Mouse (Mus musculus) layer of hippocampus, postnatal 25 days (tissue): ENCODE data around the gene Trappc11. TPM values are rescaled to one million over a fixed set of nuclear protein-coding genes. Genes with fewer than 3 reads are reported as not detected.

Experiments
- DNase-seq, 2 experiments: peaks; one replicate each; pipeline ENCODE4 v3.0.0; 2022; ENCODE audit warnings: mixed read lengths in 2 of 2, low spot score in 1 of 2; ENCODE audit errors: extremely low spot score in 1 of 2
- total RNA-seq, 2 experiments: library from RNA; stranded (reverse); gene quantifications; 2 replicates each; pipeline ENCODE4 v1.2.3; 2021

The Trappc11 gene
- total RNA-seq = 10 to 100 TPM; 52.9 to 53.6 TPM

GRCm38 (mm10) chr8:47533344-47534125 is at the start of gene Trappc11, which contains the start of gene Rwdd4a:
TSS of gene Trappc11 (minus strand) at chr8:47533470.
TSS of gene Rwdd4a (plus strand) at chr8:47533664.
- peak; percentile 81 to 86 for DNase-seq

- no peak for DNase-seq
Measured at GRCm38 (mm10) chr8:47581454-47581853, 48.2 kb upstream of the Trappc11 start.

DNA sequence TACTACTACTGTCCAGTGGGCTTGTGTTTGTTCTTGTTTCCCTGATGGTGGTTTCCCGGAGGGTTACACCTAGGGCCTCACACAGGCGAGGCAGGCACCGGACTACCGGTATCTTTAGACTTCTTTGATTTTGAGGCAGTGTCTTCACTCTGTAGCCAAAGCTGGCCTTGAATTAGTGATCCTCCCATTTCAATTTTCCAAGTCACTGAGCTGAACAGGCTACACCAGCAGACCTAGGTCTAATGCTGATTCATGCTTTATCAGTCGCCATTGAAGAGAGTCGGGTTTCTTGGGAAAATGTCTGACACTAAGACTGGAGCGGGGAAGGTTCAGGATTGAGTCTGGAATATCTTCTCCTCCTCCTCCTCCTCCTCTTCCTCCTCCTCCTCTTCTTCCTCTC is 40.2 kb upstream of the Trappc11 start:
- no peak for DNase-seq

GRCm38 (mm10) chr8:47570161-47570560 is 36.9 kb upstream of the Trappc11 start:
- no peak for DNase-seq

DNA sequence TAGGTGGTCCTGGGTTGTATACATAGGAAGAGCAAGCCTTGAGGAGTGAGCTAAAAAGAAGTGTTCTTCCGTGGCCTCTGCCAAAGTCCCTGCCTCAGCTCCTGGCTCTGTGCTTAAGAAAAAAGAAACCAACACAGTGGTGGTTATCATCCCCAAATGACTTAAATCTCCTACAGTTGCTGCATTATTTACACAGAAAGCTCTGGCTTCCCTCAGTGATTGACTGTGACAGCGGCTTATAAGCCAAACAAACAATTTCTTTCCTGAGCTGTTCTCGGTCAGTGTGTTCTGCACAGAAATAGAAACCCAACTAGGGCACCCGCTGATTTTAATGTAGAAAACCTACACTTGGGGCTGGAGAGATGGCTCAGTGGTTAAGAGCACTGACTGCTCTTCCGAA is 34.8 kb upstream of the Trappc11 start:
- DNase-seq = no peak

- DNase-seq = no peak
Measured at GRCm38 (mm10) chr8:47566551-47566950, 33.3 kb upstream of the Trappc11 start.

GRCm38 (mm10) chr8:47560801-47561200 is 27.5 kb upstream of the Trappc11 start:
- no peak for DNase-seq

- DNase-seq = no peak
Measured at GRCm38 (mm10) chr8:47558274-47558673, 25.0 kb upstream of the Trappc11 start.

DNA sequence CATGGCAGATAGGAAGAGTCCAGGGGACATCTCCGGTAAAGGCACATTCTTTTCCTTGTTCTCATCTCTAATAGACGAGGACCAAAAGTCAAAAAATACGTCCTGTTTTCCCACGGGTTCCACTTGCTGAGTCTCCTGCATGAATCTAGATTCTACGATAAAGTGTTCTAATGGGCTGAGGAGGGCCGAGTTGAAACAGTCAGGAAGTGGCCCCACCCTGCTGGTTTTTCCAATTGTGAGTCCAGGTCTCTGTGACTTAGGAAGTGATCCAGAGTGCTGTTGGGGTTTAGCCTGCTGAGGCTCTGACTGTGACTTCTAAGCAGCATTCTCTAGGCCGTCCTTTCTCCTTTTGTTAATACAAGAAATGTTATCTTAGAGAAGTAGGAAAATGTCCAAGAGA is 23.2 kb upstream of the Trappc11 start:
- DNase-seq = no peak

- DNase-seq = no peak
Measured at GRCm38 (mm10) chr8:47553613-47554012, 20.3 kb upstream of the Trappc11 start.

- DNase-seq = no peak
Measured at GRCm38 (mm10) chr8:47547102-47547501, 13.8 kb upstream of the Trappc11 start.

DNA sequence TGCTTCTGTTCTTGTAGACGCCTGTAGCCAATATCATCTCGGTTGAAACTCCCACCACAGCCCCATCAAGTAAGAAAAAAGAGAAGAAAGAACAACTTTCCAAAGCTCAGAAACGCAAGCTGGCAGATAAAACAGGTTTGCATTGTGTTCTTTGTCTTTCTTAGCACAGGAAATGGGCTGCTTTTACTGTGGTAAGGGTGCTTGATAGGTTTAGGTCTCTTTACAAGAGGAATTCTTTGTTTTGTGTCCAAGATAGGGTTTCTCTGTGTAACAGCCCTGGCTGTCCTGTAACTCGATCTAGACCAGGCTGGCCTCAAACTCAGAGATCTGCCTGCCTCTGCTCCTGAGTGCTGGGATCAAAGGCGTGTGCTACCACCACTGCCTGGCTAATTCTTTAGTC is 10.8 kb upstream of the Trappc11 start:
- DNase-seq = no peak

GRCm38 (mm10) chr8:47542746-47543145 is 9.5 kb upstream of the Trappc11 start:
- DNase-seq = no peak

GRCm38 (mm10) chr8:47538323-47538722 is 5.1 kb upstream of the Trappc11 start:
- no peak for DNase-seq

- no peak for DNase-seq
Measured at GRCm38 (mm10) chr8:47528094-47528493, 5.2 kb downstream of the Trappc11 start.

GRCm38 (mm10) chr8:47513601-47514000 is 19.7 kb downstream of the Trappc11 start:
- DNase-seq = no peak

GRCm38 (mm10) chr8:47510930-47511329 is 22.3 kb downstream of the Trappc11 start:
- no peak for DNase-seq

- DNase-seq = no peak
Measured at GRCm38 (mm10) chr8:47505431-47505830, 27.8 kb downstream of the Trappc11 start.

- DNase-seq = no peak
Measured at GRCm38 (mm10) chr8:47502546-47502945, 30.7 kb downstream of the Trappc11 start.

DNA sequence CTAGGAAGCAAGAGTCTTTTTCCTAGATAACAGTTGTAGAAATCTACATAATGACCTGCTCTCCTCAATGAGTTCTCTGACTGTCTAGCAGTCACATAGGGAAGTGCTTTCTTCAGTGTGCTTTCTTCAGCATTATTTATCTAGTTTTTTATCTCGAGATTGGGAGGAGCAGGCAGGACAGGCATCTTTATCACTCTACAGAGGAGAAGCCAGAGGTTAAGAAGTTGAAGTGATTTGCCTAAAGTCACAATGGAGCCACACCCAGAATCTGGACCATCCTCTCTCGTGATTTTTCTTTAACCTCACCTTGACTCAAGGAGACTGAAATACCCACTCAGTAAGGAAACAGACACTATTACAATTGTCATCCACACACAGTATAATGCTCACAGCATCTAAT is 31.3 kb downstream of the Trappc11 start:
- DNase-seq = no peak

- DNase-seq = no peak
Measured at GRCm38 (mm10) chr8:47495428-47495827, 37.8 kb downstream of the Trappc11 start.

DNA sequence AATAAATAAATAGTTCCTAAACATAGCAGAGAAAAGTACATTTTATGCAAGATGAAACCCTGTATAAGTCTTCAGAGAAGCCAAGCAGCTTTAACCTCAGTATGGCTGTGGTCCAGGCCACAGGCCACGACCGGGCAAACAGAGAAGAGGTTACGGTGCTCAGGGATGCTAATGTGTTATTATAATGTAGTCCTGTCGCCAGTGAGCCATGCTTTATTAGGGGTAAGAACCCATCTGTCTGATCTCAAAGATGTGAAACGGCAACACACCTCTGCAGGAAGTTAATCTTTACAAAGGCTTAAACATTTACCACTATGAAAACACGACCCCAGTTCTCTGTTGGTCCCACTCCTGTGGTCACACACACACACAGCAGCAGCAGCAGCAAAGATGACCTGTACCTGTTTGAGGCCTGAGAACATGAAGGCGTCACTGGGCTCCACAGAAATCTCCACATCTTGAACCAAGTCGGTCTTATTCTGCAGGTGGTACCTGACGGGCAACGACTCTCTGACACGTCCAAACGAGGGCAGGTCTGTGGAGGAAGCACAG is 38.6 kb downstream of the Trappc11 start:
- no peak for DNase-seq
